Mouse (Mus musculus) kidney, adult 2 months (tissue): ENCODE data around the gene Dnaaf3. TPM values are rescaled to one million over a fixed set of nuclear protein-coding genes. Genes with fewer than 3 reads are reported as not detected.

Source experiments
- DNase-seq: peaks from one replicate; pipeline ENCODE4 v3.0.0; 2021
- H3K27ac ChIP-seq: fragments of 200-500 bp; 2 replicates; pipeline ENCODE4 v1.5.1; 2012; ENCODE audit warnings: low read depth, low read length, control low read depth, inconsistent platforms; ENCODE audit not compliant: insufficient read depth
- H3K27me3 ChIP-seq: fragments of 200-500 bp; replicated peaks from 2 replicates; pipeline ENCODE4 v1.6.1; 2012; ENCODE audit warnings: mild to moderate bottlenecking, moderate library complexity, low read length, inconsistent platforms; ENCODE audit not compliant: control insufficient read depth, insufficient read depth
- H3K36me3 ChIP-seq: fragments of 200-500 bp; 2 replicates; pipeline ENCODE4 v1.6.1; 2012; ENCODE audit warnings: mild to moderate bottlenecking, moderate library complexity, low read length, inconsistent platforms; ENCODE audit not compliant: control insufficient read depth, insufficient read depth
- H3K4me1 ChIP-seq: fragments of 200-500 bp; 2 replicates; pipeline ENCODE4 v1.6.1; 2011; ENCODE audit warnings: low read length; ENCODE audit not compliant: control insufficient read depth, insufficient read depth
- H3K4me3 ChIP-seq: fragments of 200-500 bp; 2 replicates; pipeline ENCODE4 v1.5.1; 2011; ENCODE audit warnings: mild to moderate bottlenecking, low read depth, low read length, control low read depth; ENCODE audit not compliant: insufficient read depth
- CTCF ChIP-seq: fragments of 200-500 bp; conservative IDR thresholded peaks from 2 replicates; pipeline ENCODE4 v1.5.1; 2011; ENCODE audit warnings: low read depth, mild to moderate bottlenecking, control low read depth, low read length, moderate library complexity, mixed read lengths; ENCODE audit not compliant: insufficient read depth, insufficient read length
- POLR2A ChIP-seq: fragments of 200-500 bp; IDR thresholded peaks from one replicate; pipeline ENCODE4 v1.6.1; 2011; ENCODE audit warnings: low read depth, low read length, control low read depth
- WGBS: fragments of 180-500 bp; shearing (Covaris S2); methylation state at CpG from one replicate; pipeline ENCODE4 v1.1.7; 2018; 5-methylcytosine and 5-hydroxymethylcytosine counted together
- polyA plus RNA-seq: library from polyadenylated mRNA; depleted of rRNA; stranded (reverse); fragments of >200 nt; gene quantifications from 2 replicates; pipeline ENCODE4 v1.2.3, GENCODE M21; 2012

The Dnaaf3 gene
- polyA plus RNA-seq, 1 experiment: 1.3 TPM

DNA sequence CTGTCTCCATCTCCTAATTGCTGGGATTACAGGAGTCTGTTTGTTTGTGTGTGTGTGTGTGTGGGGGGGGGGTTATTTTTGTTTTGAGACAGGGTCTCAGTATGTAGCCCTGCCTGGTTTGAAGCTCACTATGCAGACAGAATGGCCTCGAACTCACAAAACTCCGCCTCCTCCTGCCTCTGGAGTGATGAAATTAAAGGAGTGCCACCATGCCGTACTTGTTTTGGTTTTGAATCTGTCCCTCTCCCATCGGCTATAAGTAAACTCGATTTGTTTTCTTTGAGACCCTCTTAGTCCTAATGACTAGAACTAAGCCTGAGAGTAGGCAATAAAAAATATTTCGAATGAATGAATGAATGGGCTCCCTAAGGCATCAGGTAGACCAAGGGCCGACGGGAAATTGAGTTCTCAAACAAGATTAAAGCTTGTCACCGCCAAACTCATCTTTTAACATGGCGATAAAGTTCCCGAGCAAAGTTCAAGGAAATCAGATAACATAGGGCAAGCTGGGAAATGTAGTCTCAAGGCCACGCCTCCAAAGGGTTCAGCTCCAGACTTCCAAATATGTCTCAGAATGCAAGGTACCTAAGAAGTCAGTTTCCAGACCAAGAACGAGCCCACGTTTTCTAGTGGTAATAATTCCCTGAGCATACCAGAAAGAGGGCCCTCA is 29.7 kb downstream of the Dnaaf3 start:
- DNase-seq: peak; percentile 83
- TF ChIP-seq CTCF (no peak), POLR2A (no peak)
- Histone ChIP-seq H3K4me3 (no peak overlapping the region; the same call in 1 of the 2 replicates), H3K36me3 (no peaks in the 10 kb centered on the region), H3K27me3 (no peaks in the 10 kb centered on the region), H3K4me1 (peaks cover 13% of the 10 kb centered on the region; the same call in 1 of the 2 replicates), H3K27ac (no peak overlapping the region)
- 10% methylated on average over 14 of the region's 14 CpGs for WGBS

DNA sequence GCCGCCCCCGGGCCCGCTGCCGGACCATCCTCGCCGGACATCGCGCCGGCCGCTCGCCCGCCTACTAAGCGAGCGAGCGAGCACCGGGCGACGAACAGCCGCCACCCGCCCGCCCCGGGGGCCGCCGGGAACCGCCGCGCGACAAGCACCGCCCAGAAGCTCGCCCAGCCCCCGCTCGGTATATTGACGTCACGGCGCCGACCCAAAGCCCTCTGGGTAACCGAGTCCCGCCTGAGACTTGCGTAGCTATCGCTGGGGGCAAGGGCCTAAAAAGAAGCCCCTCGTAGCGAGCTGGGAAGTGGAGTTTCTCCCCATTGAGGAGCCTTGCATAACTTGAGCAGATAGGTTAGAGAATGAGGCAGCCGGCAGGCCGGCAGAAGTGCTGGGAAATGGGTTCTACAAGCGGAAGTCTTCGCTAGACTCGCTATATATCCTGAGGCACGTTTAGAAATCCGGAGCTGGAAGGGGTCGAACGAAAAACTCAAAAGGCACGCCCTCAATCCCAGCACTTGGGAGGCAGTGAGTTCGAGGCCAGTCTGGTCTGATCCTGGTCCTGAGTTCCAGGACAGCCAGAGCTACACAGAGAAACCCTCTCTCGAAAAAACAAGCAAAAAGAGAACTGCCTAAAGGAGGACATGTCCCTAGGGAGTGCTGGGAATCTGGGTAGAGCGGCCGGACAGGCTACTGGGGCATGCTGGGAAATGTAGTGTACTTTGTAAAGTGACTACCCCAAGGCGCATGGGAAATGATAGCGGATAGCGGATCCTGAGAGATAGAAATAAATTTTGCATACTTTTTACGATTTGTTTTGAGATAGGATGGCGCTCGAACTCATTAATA is 30.5 kb downstream of the Dnaaf3 start, which contains the start of gene Ppp1r12c:
Gene Ppp1r12c (minus strand): TSS at position 123 of the 840 bp plus-strand sequence.
- Histone ChIP-seq H3K4me1 (peaks cover 13% of the 10 kb centered on the region; the same call in 1 of the 2 replicates), H3K4me3 (peak within 1 kb of the TSS; percentile 91), H3K36me3 (no peaks in the 10 kb centered on the region), H3K27me3 (no peaks in the 10 kb centered on the region), H3K27ac (peak within 1 kb of the TSS; percentile 93)
- peak; percentile 96 for DNase-seq
- WGBS: 1% methylated on average over 62 of the region's 62 CpGs
- no peak for TF ChIP-seq POLR2A
- TF ChIP-seq CTCF: no peak

DNA sequence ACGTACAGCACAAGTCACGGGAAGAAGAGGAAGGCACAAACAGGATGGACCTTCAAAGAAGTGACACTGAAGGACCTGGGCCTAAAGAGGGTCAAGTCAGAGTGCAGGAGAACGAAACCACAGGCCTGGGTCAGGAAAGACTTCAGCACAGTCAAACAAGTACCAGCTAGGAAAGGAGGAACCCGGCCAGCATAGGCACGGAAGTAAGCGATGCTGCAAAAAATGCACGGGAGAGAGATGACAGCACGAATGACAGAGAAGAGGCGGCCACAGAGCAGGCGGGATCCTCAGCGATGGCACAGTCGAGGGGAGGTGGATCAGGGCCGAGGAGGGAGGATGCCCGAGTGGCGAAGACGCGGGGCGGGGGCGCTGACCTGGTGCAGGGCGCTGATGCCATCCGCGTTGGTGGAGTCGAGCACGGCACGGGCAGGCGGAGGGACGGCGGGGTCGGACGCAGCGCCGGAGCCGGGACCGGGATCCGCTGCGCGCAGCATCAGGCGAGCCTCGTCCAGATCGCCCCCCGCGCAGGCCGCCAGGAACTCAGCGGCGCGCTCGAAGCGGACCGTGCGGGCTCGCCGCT is 31.3 kb downstream of the Dnaaf3 start:
- peak; percentile 32 for DNase-seq
- no peaks in the 10 kb centered on the region for H3K36me3 ChIP-seq
- H3K27ac ChIP-seq: peak overlapping the region; percentile 74
- H3K27me3 ChIP-seq: no peaks in the 10 kb centered on the region
- H3K4me3 ChIP-seq: peak overlapping the region; percentile 91
- H3K4me1 ChIP-seq: peaks cover 13% of the 10 kb centered on the region; the same call in 1 of the 2 replicates
- under 1% methylated on average over 42 of the region's 52 CpGs for WGBS
- TF ChIP-seq POLR2A (no peak), CTCF (no peak)

DNA sequence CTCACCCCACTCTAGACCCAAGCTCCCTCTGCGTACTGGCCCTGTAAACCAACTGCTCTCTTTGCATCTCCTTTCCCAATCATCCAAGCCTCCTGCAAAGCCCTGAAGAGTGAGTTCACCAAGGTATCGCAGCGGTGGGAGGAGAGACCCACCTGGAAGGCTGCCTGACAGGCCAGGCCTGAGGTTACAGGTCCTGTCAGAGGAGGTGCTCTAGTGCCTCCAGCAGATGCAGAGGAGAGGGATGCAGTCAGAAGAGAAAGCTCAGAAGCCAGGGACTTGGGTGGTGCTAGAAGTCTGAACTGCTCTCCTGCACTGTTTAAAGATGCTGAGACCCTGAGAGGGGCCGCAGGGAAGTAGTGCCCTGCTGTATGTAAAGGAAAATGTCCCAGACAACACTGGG is 33.2 kb downstream of the Dnaaf3 start:
- no peak for TF ChIP-seq POLR2A
- no peak for TF ChIP-seq CTCF
- WGBS: 91% methylated on average over 4 of the region's 4 CpGs
- DNase-seq: no peak

DNA sequence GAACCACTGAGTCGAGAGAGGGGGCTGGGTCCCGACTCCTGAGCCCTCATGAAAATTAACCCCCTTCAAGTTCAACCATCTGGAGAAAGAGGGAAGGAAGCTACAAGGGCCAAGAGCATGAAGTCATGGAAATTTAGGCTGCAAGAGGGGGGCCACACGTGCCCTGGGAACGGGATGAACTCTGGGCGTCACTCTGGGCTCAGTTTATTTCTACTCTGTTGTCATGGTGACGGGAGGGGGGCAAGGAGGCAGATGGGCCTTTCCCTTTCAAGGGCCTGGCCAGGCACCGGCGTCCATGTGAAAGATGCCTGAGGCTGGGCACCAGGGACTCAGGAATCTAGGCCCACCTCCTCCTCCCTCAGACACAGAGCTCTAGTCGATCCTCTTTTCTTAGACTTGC is 34.0 kb downstream of the Dnaaf3 start:
- no peak for TF ChIP-seq CTCF
- no peaks in the 10 kb centered on the region for H3K36me3 ChIP-seq
- 21% methylated on average over 9 of the region's 9 CpGs for WGBS
- peak; percentile 62 for DNase-seq
- H3K4me1 ChIP-seq: peaks cover 13% of the 10 kb centered on the region; the same call in 1 of the 2 replicates
- no peaks in the 10 kb centered on the region for H3K27me3 ChIP-seq
- no peak overlapping the region for H3K4me3 ChIP-seq
- H3K27ac ChIP-seq: peak overlapping the region; percentile 29; the same call in 1 of the 2 replicates

More for the DNA sequence above, 33.2 kb downstream of the Dnaaf3 start:
- H3K27me3 ChIP-seq: no peaks in the 10 kb centered on the region
- H3K27ac ChIP-seq: no peak overlapping the region
- no peak overlapping the region for H3K4me3 ChIP-seq
- H3K36me3 ChIP-seq: no peaks in the 10 kb centered on the region
- H3K4me1 ChIP-seq: peaks cover 13% of the 10 kb centered on the region; the same call in 1 of the 2 replicates

- 87% methylated on average over 9 of the region's 9 CpGs for WGBS
- H3K27ac ChIP-seq: no peak overlapping the region
Observed at GRCm38 (mm10) chr7:4497271-4497903, 34.9 kb downstream of the Dnaaf3 start.

More at GRCm38 (mm10) chr7:4497271-4497903, 34.9 kb downstream of the Dnaaf3 start:
- Histone ChIP-seq H3K36me3 (no peaks in the 10 kb centered on the region), H3K4me3 (no peak overlapping the region), H3K27me3 (no peaks in the 10 kb centered on the region), H3K4me1 (peaks cover 13% of the 10 kb centered on the region; the same call in 1 of the 2 replicates)
- TF ChIP-seq CTCF: no peak
- no peak for TF ChIP-seq POLR2A
- no peak for DNase-seq
